Mouse (Mus musculus) lung, adult 2 months (tissue): ENCODE measurements around the gene Dusp2.

Experiments used
- CTCF ChIP-seq: fragments of 200-500 bp; IDR thresholded peaks from 2 replicates; pipeline ENCODE4 v1.5.1; 2011; ENCODE audit warnings: mild to moderate bottlenecking, low read length, control low read depth; ENCODE audit not compliant: insufficient read depth
- POLR2A ChIP-seq: fragments of 200-500 bp; IDR thresholded peaks from 2 replicates; pipeline ENCODE4 v1.6.1; 2011; ENCODE audit warnings: low read depth, mild to moderate bottlenecking, control low read depth, low read length, borderline replicate concordance; ENCODE audit errors: extremely low read depth

GRCm38 (mm10) chr2:127336497-127336832 is 506 bp downstream of the Dusp2 start:
- TF ChIP-seq POLR2A (no peak), CTCF (no peak)
